Comparison of ENCODE assay signal across 24 mouse cellular contexts in the genomic region with DNA sequence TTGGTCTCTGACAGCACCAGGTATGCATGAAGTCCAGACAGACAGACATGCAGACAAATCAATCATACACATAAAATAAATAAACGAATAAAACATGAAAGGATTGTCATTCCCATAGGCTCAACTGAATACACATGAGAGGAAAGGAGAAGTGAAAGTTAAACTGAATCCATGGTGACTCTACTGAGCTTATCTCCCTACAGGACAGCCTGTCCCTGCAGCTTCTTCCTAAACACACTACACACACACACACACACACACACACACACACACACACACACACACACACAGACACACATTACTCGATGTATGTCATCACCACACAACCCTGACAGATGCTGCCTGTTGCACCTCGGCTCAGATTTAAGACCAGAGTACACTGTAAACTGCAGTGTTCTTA.
"Had no signal": no experiment of that assay in that cellular context is flagged by ENCODE, and none has a peak within 500 bp of the region (broad histone marks: within the 10 kb centered on the region; RNA-seq: fewer than 3 reads in every experiment).

No protein-coding gene starts in this region.

- H3K9me3 ChIP-seq: kidney, embryonic 15.5 days; lung, embryonic 15.5 days; megakaryocyte, embryonic 14.5 days; midbrain, embryonic 10.5 days; midbrain, embryonic 13.5 days; neural tube, embryonic 13.5 days had no signal

- H3K4me1 ChIP-seq: midbrain, embryonic 13.5 days; neural tube, embryonic 13.5 days had no signal

- DNase-seq: kidney, adult 8-10 months; kidney, postnatal 10 days; kidney, postnatal 4 days; layer of hippocampus, postnatal 36 days; lung, adult 18-20 months; lung, postnatal 10 days; lung, postnatal 36 days; retina, postnatal 1 day; right cerebral cortex, postnatal 25 days; spleen, adult 18-20 months; thymus, adult 2 months; thymus, postnatal 25 days had no signal

- H3K36me3 ChIP-seq: kidney, embryonic 15.5 days; lung, embryonic 15.5 days; midbrain, embryonic 10.5 days; midbrain, embryonic 13.5 days; neural tube, embryonic 13.5 days had no signal

- ATAC-seq: intestine, postnatal 0 days; midbrain, embryonic 13.5 days; midbrain, embryonic 16.5 days had no signal

- H3K27me3 ChIP-seq: lung, embryonic 15.5 days; midbrain, embryonic 13.5 days had no signal

- H3K4me3 ChIP-seq: kidney, embryonic 15.5 days; left cerebral cortex, adult 2 months; lung, embryonic 15.5 days; megakaryocyte, embryonic 14.5 days; midbrain, embryonic 10.5 days; midbrain, embryonic 13.5 days; myocyte; neural tube, embryonic 13.5 days had no signal

- H3K9ac ChIP-seq: kidney, embryonic 15.5 days; liver, embryonic 14.5 days; lung, embryonic 15.5 days; midbrain, embryonic 13.5 days; neural tube, embryonic 13.5 days had no signal

- H3K27ac ChIP-seq: kidney, embryonic 15.5 days; left cerebral cortex, adult 2 months; liver, embryonic 14.5 days; lung, embryonic 15.5 days; midbrain, embryonic 10.5 days; midbrain, embryonic 13.5 days; neural tube, embryonic 13.5 days had no signal

- H3K4me2 ChIP-seq: kidney, embryonic 15.5 days; liver, embryonic 11.5 days; lung, embryonic 15.5 days; midbrain, embryonic 13.5 days; neural tube, embryonic 13.5 days had no signal
